Mouse (Mus musculus) neural tube, embryonic 14.5 days (tissue): ENCODE results near the gene P3h4. TPM values are rescaled to one million over a fixed set of nuclear protein-coding genes. Genes with fewer than 3 reads are reported as not detected.
A peak's percentile ranks its signal among the peaks of the same experiment; 100 is the strongest.

Experiments used
- ATAC-seq: fragments of 200-750 bp; cut with Nextera tagmentation; 2 replicates; pipeline ENCODE4 v1.8.0; 2017; ENCODE audit warnings: low read depth, mild to moderate bottlenecking, moderate TSS enrichment, moderate library complexity
- H3K27ac ChIP-seq: fragments of 300-500 bp; sonication (generic); 2 replicates; pipeline ENCODE4 v1.5.1; 2014; ENCODE audit warnings: low read depth, mild to moderate bottlenecking, control low read depth, low read length, moderate library complexity, mixed read lengths
- H3K27me3 ChIP-seq: fragments of 300-500 bp; sonication (generic); 2 replicates; pipeline ENCODE4 v1.6.1; 2014; ENCODE audit warnings: low read length; ENCODE audit not compliant: control insufficient read depth, insufficient read depth
- H3K36me3 ChIP-seq: fragments of 300-500 bp; sonication (generic); 2 replicates; pipeline ENCODE4 v1.6.1; 2014; ENCODE audit warnings: low read length, mixed read lengths; ENCODE audit not compliant: control insufficient read depth, insufficient read depth
- H3K4me1 ChIP-seq: fragments of 300-500 bp; sonication (generic); 2 replicates; pipeline ENCODE4 v1.6.1; 2014; ENCODE audit warnings: low read length; ENCODE audit not compliant: control insufficient read depth, insufficient read depth
- H3K4me2 ChIP-seq: fragments of 300-500 bp; sonication (generic); 2 replicates; pipeline ENCODE4 v1.6.1; 2014; ENCODE audit warnings: mild to moderate bottlenecking, low read depth, low read length, control low read depth
- H3K4me3 ChIP-seq: fragments of 300-500 bp; sonication (generic); 2 replicates; pipeline ENCODE4 v1.5.1; 2014; ENCODE audit warnings: low read depth, low read length, control low read depth, mixed read lengths
- H3K9ac ChIP-seq: fragments of 300-500 bp; sonication (generic); replicated peaks from 2 replicates; pipeline ENCODE4 v1.6.1; 2014; ENCODE audit warnings: low read depth, mild to moderate bottlenecking, control low read depth, low read length, mixed read lengths
- H3K9me3 ChIP-seq: fragments of 300-500 bp; sonication (generic); 2 replicates; pipeline ENCODE4 v1.6.1; 2016; ENCODE audit warnings: low read length; ENCODE audit not compliant: control insufficient read depth
- WGBS: fragments of 180-500 bp; shearing (Covaris S2); extraction: QIAGEN DNeasy Blood & Tissue Kit; methylation state at CpG from one replicate; pipeline ENCODE4 v1.1.7; 2014; 5-methylcytosine and 5-hydroxymethylcytosine counted together
- polyA plus RNA-seq: library from polyadenylated mRNA; unstranded; fragments of >200 nt; fragmentation: Nextera tagmentation; extraction: Ambion mirVana; gene quantifications from 2 replicates; pipeline ENCODE4 v1.2.1, GENCODE M21; 2014

Gene P3h4
- polyA plus RNA-seq, 1 experiment from 2014 or later: 18.9 TPM

- Histone ChIP-seq H3K36me3 (no peaks in the 10 kb centered on the region), H3K4me3 (no peak overlapping the region), H3K9ac (no peak overlapping the region), H3K4me2 (no peak overlapping the region), H3K27me3 (no peaks in the 10 kb centered on the region), H3K4me1 (peaks cover 15% of the 10 kb centered on the region), H3K27ac (no peak overlapping the region; the same call in 1 of the 2 replicates), H3K9me3 (no peaks in the 10 kb centered on the region)
- WGBS: 59% methylated on average over 9 of the region's 9 CpGs
- peak; percentile 38; the same call in 1 of the 2 replicates for ATAC-seq
These were observed 23.4 kb downstream of the P3h4 start for GRCm38 (mm10) chr11:100391081-100391883.

DNA sequence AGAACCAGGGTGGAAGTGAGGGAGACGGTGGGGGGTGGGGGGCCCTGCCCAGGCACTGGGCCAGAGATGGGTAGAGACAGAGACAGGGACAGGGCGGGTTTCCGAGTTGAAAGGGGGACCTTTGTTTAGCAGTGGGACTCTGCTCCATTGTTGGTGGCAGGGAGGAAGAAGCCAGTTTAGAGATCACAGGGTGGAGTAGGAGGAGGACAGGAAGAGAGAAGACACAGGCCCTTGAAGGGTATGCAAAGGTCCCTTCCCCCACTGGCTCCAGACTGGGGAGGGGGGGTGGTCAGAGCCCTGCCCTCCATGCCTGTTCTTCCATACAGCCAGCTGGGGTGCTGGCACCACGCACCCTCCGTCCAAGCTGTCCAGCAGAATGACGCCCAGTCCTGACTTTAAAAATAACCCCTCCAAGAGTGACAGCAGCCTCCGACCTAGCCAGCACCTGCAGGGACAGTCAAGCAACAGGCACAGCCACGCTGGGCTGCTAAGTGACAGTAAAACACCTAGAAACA lies 24.6 kb downstream of the P3h4 start:
- Histone ChIP-seq H3K27me3 (no peaks in the 10 kb centered on the region), H3K4me2 (no peak overlapping the region), H3K4me3 (no peak overlapping the region), H3K4me1 (peaks cover 12% of the 10 kb centered on the region; the same call in 1 of the 2 replicates), H3K9ac (no peak overlapping the region), H3K27ac (no peak overlapping the region), H3K9me3 (no peaks in the 10 kb centered on the region), H3K36me3 (no peaks in the 10 kb centered on the region)
- WGBS: 39% methylated on average over 8 of the region's 8 CpGs
- no peak for ATAC-seq

DNA sequence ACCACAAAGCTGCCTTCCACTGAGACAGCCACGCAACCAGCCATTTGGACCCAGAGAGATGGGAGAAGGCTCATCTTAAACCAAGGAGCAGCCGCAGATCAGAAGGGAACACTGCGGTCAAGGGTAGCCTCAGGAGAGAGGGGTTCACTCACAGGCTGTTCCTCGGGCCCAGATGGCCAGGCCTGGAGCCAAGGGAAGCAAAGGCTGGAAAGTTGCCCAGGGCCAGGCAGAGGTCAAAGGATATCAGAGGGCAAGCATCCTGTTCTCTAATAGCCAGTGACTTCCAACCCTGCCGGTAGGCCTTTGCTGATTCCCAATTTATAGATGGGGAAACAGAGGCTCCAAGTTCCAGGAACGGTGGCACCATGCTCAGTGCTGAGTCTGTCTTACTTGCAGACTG lies 26.0 kb downstream of the P3h4 start:
- Histone ChIP-seq H3K9me3 (no peaks in the 10 kb centered on the region), H3K4me1 (peaks cover 10% of the 10 kb centered on the region; the same call in 1 of the 2 replicates), H3K4me3 (no peak overlapping the region), H3K36me3 (peaks cover 4% of the 10 kb centered on the region; the same call in 1 of the 2 replicates), H3K27ac (no peak overlapping the region), H3K9ac (no peak overlapping the region), H3K27me3 (no peaks in the 10 kb centered on the region), H3K4me2 (no peak overlapping the region)
- WGBS: 88% methylated on average over 6 of the region's 6 CpGs
- ATAC-seq: no peak

GRCm38 (mm10) chr11:100387589-100388375 lies 26.9 kb downstream of the P3h4 start:
- Histone ChIP-seq H3K4me2 (no peak overlapping the region), H3K36me3 (peaks cover 10% of the 10 kb centered on the region), H3K4me1 (peaks cover 10% of the 10 kb centered on the region; the same call in 1 of the 2 replicates), H3K27me3 (no peaks in the 10 kb centered on the region), H3K4me3 (no peak overlapping the region), H3K9ac (no peak overlapping the region), H3K9me3 (no peaks in the 10 kb centered on the region), H3K27ac (no peak overlapping the region)
- ATAC-seq: no peak
- WGBS: 39% methylated on average over 14 of the region's 14 CpGs

DNA sequence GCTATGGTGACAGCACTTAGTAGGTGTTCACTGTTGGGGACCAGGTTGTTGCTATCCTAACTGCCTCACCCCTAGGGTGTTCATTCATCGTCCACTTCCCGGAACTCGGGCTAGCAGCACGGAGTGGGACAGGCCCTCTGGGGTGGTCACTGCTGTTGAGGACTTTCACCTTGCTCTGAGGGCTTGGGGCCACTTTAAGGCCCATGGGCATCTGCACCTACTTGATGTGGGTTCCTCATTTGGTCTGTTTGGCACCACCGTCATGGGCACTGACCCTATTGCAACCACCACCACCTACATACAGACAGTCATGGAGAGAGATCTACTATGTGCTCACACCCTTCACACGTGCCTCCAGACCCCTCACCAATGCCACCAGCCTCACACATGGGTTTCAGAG lies 27.5 kb downstream of the P3h4 start:
- no peaks in the 10 kb centered on the region for H3K27me3 ChIP-seq
- H3K9ac ChIP-seq: no peak overlapping the region
- no peaks in the 10 kb centered on the region for H3K9me3 ChIP-seq
- ATAC-seq: no peak
- H3K27ac ChIP-seq: no peak overlapping the region
- peaks cover 10% of the 10 kb centered on the region for H3K36me3 ChIP-seq
- 83% methylated on average over 6 of the region's 6 CpGs for WGBS
- H3K4me3 ChIP-seq: no peak overlapping the region
- peaks cover 10% of the 10 kb centered on the region; the same call in 1 of the 2 replicates for H3K4me1 ChIP-seq
- no peak overlapping the region for H3K4me2 ChIP-seq

GRCm38 (mm10) chr11:100386586-100386985 lies 28.1 kb downstream of the P3h4 start:
- H3K9ac ChIP-seq: no peak overlapping the region
- H3K9me3 ChIP-seq: no peaks in the 10 kb centered on the region
- H3K4me3 ChIP-seq: no peak overlapping the region
- no peak overlapping the region for H3K27ac ChIP-seq
- H3K4me1 ChIP-seq: peaks cover 10% of the 10 kb centered on the region; the same call in 1 of the 2 replicates
- ATAC-seq: no peak
- no peak overlapping the region for H3K4me2 ChIP-seq
- 64% methylated on average over 5 of the region's 5 CpGs for WGBS
- peaks cover 11% of the 10 kb centered on the region for H3K36me3 ChIP-seq
- no peaks in the 10 kb centered on the region for H3K27me3 ChIP-seq

DNA sequence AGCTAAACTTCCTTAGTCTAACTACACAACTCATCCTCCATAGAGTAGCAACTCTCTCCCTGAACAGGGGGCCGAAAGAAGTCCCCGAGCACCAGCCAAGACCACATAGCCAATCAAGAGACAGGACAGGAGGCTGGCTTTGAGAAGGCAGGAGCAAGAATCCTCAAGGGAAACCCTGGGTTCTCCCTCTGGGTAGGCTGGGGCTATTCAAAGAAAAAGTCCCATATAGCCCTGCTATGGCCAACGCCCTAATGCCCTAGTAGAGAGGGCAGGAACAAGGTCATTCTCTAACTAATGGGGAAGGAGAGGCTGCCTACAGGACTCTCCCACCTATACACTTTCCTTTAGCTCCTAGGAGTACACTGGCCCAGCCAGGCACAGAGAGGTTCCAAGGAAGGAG lies 29.6 kb downstream of the P3h4 start:
- H3K27me3 ChIP-seq: no peaks in the 10 kb centered on the region
- no peak overlapping the region for H3K4me2 ChIP-seq
- H3K4me1 ChIP-seq: peaks cover 7% of the 10 kb centered on the region; the same call in 1 of the 2 replicates
- 82% methylated on average over 3 of the region's 3 CpGs for WGBS
- no peak overlapping the region for H3K9ac ChIP-seq
- H3K27ac ChIP-seq: no peak overlapping the region
- no peak overlapping the region for H3K4me3 ChIP-seq
- no peak for ATAC-seq
- no peaks in the 10 kb centered on the region for H3K9me3 ChIP-seq
- H3K36me3 ChIP-seq: peaks cover 17% of the 10 kb centered on the region

DNA sequence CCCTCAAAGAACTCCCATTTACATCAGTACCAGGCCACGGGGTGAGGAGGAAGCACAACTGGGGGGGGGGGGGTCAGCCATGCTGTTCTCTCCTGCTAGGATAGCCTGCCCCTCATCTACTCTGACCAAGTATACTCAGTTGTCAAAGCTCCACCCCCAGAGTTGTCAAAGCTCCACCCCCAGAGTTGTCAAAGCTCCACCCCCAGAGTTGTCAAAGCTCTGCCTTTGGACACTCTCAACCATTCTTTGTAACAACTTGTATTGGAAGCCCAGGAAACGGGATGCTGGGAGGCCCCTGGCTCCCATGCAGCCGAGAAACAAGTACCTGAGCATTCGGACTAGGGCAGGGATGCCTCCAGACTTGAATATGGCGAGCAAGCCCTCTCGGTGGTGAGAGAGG lies 32.0 kb downstream of the P3h4 start:
- WGBS: 82% methylated on average over 6 of the region's 6 CpGs

GRCm38 (mm10) chr11:100379311-100379710 lies 35.3 kb downstream of the P3h4 start:
- WGBS: 97% methylated on average over 4 of the region's 4 CpGs
- H3K27ac ChIP-seq: no peak overlapping the region
- H3K9ac ChIP-seq: no peak overlapping the region
- no peak overlapping the region for H3K4me3 ChIP-seq
- no peak for ATAC-seq
- H3K4me2 ChIP-seq: no peak overlapping the region
- no peaks in the 10 kb centered on the region for H3K27me3 ChIP-seq
- no peaks in the 10 kb centered on the region for H3K9me3 ChIP-seq
- H3K36me3 ChIP-seq: peaks cover 37% of the 10 kb centered on the region
- no peaks in the 10 kb centered on the region for H3K4me1 ChIP-seq

More for the DNA sequence above, 32.0 kb downstream of the P3h4 start:
- Histone ChIP-seq H3K9me3 (no peaks in the 10 kb centered on the region), H3K36me3 (peaks cover 33% of the 10 kb centered on the region), H3K27me3 (no peaks in the 10 kb centered on the region), H3K4me2 (no peak overlapping the region), H3K27ac (no peak overlapping the region), H3K4me1 (peaks cover 2% of the 10 kb centered on the region; the same call in 1 of the 2 replicates), H3K9ac (no peak overlapping the region), H3K4me3 (no peak overlapping the region)
- ATAC-seq: no peak
